Mouse (Mus musculus): ENCODE measurements around the gene Nckap5l.

Nckap5l gene

DNA sequence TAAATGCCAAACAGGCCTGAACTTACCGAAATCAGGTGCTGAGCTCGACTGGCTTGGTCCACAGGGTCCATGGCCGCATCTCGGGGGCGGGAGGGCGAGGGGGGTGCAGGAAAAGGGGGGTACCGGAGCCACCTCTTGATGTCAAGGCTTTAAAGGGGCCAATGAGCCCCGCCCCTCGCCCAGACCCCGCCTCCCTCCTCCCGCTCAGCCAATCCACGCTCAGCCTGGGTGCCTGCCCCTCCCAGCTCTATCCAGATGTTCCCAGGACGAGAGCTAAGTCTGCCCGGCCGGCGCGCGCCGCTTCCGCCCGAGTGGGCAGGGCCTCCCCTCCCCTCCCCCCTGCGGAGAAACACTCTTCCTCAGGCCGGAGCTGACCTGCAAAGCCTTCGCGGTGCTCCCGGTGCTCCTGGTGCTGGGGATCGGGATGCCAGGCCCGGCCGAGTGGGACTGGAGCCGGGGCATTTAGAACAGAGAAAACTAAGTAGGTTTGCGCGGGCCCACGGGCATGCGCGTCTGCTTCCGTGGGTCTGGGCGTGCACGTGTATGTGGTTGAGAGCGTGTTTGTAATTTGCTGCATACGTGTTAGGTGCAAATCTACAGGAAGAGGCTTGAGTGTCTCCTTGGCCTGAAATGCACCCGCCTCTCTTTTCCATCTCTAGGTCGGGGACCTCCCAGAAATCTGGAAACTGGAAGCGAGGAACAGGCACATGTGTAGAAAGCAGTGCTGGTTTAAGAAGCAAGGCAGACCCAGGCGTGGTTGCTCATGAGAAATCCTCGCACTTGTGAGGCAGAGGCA, at the start of gene Nckap5l:
Gene Nckap5l, minus strand, starts transcription at position 143 of the 796 bp plus-strand sequence.
- DNase-seq (ENCODE audit: low spot score): peak; percentile 87

DNA sequence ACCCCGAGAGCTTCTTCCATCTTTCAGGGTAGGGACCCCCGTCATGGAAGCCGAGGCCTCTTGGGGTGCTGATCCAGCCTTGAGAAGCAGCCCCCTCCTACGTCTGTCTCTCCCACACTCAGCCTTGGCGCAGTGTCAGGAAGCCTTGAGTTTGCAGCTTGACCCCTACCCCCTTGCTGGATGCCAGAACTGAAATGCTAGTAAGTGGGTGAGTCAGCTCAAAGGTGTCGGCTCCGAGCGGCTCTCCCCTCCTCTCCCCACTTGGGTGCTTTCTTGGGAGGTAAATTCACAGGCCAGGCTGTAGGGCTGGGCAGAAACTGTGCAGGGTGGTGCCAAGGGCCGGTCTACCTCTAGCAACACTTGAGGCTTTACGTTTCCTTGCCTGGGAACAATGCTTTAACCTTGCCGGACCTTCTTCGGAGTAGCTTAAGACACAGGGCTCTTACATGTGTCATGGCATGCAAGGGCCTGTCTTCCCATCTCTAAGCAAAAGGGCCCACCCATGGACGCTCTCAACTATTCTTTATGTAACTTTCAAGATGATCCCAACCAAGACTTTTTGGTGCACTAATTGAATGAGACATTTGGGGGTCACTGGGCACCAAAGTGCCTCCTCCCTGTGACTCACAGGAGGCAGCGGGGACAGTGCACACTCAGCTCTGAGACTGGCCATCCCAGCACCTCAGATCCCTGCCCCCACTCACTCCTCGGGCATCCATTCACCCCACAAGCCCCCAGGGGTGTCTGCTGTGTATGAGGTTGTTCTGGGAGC, 48.0 kb upstream of the Nckap5l start:
- no peak for DNase-seq (ENCODE audit: low spot score)

DNA sequence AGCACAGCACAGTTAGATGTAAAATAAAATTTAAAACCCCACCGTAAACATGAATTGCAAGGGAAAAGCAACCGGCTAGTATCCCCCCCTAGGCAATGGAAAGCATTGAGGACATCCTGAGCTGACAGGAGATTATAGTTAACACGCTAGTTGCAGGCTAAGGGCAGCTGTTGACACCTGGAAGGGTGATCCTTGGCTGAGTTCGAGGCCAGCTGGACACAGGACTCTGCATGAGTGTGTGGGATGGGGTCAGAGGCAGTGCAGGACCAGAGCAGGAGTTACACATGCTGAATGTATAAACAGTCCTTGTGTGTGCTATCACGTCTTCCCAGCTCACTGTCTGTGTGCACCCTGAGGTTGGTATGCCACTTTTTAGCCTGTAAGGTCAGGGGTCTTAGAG, 45.7 kb upstream of the Nckap5l start:
- DNase-seq (ENCODE audit: low spot score): no peak

DNA sequence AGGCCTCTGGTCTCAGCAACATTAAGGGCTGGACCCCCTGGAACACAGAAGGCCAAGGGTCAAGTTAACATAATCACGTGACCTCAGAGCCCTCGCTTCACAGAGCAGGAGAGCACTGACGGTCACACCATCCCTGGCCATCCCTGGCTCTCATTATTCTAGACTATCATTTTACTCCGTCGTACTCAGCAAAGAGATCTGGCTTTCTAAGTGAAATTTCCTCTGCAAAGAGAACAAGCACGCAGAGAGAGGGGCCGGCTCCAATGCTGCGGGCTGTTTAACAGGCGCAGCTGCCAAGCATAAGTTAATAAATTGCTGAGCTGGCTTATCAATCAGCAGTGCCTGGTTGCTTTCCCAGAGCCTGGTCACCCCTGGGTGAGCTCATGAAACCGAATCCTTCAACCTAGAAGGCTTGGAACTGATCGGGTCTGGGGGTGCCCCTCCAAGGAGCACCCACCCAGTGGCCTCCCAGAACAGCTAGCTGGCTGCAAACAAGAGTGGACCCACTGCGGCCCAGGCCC, 44.8 kb upstream of the Nckap5l start:
- no peak for DNase-seq (ENCODE audit: low spot score)

DNA sequence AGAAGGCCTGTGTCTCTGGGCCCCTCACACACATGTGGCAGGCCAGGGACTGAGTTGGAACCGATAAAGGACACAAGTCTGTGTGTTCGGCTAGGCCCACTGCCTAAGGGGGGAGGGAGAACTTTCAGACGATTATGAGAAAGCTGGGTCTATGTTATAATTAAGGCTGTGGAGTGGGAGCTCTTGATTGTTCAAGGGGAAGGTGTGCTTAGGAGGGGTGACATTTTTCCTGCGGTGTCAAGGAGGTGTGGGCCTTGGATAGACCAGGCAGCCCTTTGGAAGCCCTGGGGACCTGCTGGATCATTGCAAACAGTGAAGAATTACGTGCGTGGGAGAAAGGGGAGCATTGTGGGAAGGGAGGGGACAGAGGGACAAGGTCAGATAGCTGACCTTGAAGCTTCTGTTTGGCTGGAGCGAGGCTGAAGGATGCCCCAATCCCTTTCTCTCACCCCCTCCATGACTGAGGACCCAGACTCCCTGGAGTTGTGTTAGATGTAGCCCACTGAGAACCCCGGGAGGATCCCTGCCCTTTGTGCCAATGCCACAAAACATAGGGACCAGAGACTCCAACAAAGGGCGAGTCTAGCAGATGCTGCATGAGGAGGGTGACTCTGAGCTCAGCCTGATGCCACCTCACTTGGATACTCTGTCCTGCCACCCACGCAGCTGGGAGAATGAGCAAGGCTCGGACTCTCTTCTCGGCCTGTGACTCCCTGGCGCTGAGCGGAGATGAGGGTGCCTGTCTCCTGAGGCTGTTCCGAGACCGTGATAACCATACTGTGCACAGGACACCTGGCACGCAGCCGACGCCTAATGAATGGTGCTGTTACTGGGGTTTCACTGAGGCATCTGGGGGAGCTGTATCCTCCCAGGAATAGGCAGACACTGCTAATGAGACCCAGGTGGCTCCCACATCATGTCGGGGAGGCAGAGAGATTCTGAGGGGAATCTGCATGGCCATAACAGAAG, 44.0 kb upstream of the Nckap5l start:
- no peak for DNase-seq (ENCODE audit: low spot score)

DNA sequence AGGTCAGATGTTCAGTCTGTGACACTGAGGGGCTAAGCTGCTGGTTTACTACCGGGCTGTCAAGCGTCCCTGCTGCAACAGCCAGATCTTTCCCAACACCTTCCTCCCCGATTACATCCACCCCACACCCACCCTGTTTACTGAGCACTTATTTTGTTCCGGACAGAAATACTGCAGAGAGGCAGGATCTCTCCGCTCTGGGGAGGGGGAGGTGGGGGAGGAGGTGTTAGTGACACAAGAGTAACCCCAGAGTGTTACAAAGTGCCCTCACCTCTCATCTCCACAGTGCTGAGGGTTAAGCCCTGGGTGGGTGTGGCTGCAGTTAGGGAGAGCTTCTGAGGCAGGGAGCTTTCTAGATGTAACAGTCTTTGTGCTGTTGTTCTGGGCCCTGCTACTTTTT, 42.8 kb upstream of the Nckap5l start:
- no peak for DNase-seq (ENCODE audit: low spot score)

DNA sequence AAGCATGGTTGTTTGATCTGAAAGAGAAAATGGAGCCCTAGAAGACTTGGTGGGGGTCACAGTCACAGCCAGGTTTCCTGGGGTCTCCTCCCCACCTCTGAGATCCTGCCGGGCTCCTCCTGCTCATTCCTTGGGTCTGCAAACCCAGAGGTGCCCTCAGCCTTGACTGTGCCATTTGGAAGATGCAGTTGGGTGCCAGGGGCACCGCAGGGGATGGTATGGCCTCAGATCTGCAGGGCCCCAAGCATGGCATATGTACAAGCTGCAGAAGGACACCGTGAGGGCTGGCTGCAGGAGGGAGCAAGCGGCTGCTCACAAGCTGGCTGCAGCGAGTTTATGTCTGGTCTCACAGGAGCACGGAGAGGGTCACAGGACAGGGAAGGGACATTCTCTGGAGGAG, 42.2 kb upstream of the Nckap5l start:
- DNase-seq (ENCODE audit: low spot score): no peak

DNA sequence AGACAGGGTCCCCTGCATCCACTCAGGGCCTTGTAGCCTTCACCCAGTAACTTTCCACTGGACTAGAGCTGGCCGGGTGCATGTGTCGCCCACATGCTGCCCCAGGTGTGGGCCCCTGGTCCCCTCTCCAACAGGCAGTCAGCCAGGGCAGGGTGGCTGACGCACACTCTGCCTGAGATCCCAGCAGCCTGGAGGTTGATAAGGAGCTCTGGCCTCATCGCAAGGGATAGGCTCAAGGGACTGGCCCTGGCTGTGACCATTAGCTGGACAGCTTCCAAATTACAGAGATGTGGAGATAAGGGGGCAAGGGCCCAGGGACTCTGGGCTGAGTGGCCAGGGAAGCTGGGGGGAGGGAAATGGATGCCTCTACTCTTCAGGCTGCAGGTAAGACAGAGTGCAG, 41.2 kb upstream of the Nckap5l start:
- DNase-seq (ENCODE audit: low spot score): no peak

DNA sequence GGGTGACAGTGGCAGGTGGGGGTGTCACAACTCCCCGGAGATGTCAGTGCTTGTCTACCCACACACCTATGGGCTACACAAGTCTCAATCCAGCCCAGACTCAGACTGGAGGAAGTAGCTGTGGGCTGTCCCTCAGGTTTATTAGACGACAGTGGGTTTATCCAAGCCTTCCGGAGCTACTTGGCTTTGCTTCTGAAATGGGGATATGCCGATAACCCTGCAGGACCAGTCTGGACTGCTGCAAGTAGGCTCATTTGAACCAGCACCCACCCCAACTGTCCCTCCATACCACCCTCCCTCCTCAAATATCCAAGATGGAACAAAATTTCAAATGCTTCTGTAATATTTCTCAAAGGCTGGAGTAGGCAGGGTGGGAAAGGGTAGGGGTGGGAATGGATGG, 40.8 kb upstream of the Nckap5l start:
- DNase-seq (ENCODE audit: low spot score): no peak

DNA sequence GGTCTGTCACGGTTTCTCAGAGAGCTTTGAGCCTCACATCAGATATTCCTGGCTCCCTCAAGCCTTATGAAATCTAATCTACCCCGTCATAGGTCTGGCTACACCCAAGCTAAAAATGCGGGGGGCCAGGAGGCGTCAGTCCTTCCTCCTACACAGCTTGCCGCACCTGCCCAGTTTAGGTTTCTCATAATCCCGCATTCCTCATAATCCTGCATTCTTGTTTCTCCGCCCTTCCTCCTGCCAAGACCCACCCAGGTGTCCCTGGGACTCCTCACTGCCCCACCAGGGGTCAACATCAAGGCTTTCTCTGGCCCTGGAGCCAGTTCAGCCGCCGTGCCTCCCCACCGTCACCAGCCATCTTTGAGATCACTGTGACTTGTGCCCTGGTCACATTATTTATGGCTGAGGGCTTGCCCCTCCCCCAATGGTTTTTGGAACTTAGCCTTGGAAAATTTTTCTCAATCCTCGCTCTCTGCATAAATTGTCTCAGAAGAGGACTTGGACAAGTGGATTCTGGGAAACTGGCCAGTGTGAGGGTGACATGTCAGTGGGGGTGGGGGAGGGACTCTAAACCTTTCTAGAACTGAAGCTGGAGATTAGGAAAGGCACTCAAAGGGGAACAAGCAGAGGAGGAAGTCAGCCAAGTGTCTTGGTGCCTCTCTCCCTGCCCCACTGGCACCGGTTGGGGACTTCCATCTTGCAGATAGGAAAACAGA, 40.1 kb upstream of the Nckap5l start:
- peak; percentile 24 for DNase-seq (ENCODE audit: low spot score)

DNA sequence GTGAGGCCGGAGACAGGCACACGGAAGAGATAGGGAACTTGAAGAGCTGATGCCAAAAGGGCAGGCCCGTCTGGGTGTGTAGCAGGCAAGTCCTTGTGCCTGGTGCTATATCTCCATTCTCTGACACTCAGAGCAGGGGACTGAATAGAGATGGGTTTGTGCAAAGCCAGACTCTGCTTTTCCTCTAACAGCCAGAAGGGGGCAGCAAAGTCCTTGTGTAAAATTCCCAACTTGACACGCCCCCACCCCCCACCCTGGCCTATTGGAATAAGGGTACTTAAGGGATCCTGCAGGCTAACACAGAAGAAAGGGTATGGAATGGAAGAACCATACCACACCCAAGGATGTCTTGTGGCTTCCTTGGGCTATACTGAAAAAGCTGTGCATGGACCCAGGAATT, 39.5 kb upstream of the Nckap5l start:
- DNase-seq (ENCODE audit: low spot score): peak; percentile 31

DNA sequence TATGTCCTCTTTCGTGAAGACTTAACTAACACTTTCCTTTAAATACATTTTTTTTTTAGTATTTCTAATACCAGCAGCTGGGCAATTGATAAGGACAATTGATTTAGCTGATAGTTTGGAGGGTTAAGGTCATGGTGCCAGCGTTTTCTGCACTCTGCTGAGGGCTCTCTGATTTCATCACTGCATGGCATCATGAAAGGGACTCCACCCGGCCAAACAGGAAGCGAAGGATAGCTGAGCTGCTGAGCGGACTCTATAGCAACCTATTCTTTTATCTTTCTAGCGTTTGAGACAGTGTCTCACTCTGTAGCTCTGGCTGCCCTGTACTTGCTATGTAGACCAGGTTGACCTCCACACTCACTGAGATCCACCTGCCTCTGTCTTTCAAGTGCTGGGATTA, 27.2 kb upstream of the Nckap5l start:
- no peak for DNase-seq (ENCODE audit: low spot score)

DNA sequence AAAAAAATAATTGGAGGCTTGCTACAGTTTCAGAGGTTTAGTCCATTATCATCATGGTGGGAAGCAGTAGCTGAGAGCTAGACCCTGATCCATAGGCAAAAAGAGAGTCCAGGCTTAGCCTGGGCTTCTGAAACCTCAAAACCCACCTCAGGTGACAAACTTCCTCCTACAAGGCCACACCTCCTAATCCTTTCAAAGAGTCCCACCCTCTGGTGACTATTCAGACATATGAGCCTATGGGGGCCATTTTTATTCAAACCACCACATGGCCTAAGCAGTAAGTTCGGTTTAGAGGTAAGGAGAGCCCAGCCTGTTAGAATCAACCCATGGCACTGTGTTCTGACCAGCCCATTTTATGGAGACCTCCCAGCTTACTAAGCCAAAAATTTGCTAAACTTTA, 18.3 kb upstream of the Nckap5l start:
- DNase-seq (ENCODE audit: low spot score): no peak

DNA sequence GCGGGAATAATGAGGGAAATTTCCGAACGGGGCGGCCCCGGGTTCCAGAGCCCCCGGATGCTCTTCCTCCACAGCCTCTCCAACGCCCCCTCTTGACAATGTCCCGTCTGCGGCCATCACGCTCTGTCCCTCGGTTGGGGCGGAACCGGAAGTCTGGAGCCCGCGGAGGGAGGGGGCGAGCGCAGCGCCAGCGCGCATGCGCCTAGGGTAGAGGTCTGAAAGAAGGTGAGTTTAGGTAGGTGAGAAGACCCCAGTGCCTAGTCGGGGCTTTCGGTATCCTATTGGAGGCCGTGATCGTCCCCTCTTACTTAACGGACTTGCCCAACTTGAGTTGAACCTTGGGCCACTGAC, 17.0 kb upstream of the Nckap5l start, which contains the start of gene Bcdin3d:
Gene Bcdin3d, minus strand, starts transcription at position 155 of the 351 bp plus-strand sequence.
- DNase-seq (ENCODE audit: low spot score): peak; percentile 84

DNA sequence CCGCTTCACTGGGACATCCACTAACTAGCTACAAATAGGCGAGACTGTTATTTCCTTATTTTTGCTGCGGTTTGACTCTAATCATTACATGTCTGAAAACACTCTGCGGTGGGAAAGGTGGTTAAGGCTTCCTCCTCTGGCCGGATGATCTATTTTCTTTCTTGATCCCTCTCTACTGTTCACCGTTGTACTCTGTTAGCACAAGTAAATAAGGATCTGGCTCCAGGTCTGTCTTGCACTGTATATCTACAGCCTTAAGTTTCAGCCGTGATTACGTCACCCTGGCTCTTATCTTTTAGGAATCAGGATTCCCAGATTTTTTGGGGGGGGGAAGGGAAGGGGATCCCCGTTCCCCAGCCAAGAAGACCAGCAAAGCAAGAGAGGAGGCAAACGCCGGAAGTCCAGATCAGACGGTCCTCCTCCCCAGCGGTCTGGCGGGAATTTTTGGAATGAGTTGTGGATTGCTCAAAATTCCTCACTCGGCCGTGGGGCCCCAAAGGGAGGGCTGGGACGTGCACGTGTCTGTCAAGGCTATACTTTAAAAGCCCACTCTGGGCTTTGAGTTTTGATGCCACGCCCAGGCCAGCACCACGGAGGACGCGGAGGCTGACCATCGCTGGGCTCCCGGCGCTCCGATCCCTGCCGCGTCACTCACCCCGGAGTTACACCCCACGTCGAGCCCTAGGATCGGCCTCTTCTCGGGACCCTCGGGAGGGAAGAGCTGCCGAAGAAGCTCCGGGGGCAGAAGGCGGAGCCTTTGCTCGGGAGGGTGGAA, 16.4 kb upstream of the Nckap5l start:
- DNase-seq (ENCODE audit: low spot score): peak; percentile 50

DNA sequence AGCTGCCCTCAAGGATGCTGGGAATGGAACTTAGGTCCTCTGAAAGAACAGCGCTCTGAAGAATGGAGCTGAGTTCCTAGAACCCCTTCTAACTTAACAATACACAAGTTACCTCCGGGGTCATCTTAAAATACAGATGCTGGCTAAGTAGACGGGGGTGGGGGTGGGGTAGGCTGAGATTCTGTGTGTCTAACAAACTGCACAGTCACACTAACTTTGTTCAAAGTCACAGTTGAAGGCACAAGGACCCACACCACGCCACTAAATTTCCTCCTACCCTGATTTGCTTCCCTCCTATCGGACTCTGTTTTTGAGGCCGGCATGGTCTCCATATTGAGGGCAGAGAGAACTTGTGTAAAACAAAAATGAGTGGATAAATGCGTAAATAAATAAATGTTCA, 15.4 kb upstream of the Nckap5l start:
- no peak for DNase-seq (ENCODE audit: low spot score)

DNA sequence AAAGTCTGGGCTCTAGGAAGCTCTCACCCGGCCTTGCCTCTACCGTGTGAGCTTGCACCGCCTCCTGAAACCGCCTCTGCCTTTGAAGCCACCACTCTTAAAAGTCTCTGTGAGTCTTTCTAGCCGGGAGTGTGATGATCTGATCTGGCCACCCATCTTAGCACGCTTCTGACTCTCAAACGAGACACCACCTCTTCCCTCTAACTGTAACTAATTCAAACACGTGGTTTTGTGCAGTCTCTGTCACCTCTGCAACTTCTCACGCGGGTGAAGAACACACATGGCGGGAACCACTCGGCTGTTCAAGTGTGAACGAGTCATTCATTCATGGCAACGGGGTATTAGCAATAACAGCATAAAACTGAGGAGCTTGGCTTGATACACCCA, 14.1 kb upstream of the Nckap5l start:
- DNase-seq (ENCODE audit: low spot score): no peak

DNA sequence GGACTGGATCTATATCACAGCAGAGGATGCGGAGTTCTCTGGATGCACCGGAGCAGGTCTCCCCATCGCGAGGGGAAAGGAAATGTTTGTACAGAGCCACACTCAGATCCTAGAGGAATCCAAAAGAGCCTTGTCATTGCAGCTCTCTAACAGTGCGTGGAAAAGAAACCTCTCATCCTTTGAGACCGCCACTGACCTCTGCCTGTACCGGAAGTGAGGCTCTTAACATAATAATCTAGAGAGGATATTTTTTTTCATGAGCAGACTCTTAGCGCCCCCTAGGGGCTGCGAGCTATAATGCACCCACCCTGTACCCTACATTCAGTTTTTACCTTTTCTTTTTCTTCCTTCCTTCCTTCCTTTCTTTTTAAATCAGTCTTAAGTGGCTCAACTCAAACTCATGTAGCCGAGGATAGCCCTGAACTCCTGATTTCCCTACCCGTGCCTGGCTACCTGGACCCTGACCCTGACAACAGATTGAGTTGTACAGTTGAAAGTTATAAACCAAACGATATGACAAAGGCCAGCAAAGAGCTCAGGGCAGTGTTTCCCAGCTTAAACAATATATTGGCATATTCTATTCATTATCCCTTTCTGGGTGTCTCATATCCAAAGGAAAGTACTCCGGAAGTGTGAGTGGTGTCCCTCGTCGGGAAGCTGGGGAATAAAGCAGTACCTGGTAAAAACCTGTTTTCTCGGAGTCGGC, 13.6 kb upstream of the Nckap5l start:
- no peak for DNase-seq (ENCODE audit: low spot score)

DNA sequence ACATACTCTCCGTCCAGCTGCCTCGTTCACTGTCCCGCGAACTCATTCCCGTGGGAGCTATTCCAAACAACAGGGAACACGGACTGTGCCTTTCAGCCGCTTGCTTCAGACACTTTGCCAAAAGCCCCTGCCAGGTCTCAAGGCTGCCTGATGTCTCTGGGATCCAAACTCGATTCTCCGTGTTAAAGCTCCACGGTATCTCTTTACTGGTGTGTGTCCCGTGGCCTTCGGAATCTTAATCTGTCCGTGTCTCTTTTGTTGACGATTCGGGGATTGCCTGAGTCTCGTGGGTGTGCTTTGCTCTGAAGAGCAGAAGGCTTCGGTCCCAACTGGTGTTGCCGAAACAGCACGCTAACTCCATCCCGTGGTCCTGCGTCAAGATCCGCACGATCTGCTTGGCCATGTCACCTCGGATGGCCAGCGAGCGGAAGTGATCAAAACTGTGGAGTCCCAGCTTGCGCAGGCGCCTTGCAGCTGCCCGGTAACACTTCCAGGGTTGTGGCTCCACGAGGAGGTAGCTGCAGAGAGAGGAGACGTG, 12.7 kb upstream of the Nckap5l start:
- DNase-seq (ENCODE audit: low spot score): no peak

DNA sequence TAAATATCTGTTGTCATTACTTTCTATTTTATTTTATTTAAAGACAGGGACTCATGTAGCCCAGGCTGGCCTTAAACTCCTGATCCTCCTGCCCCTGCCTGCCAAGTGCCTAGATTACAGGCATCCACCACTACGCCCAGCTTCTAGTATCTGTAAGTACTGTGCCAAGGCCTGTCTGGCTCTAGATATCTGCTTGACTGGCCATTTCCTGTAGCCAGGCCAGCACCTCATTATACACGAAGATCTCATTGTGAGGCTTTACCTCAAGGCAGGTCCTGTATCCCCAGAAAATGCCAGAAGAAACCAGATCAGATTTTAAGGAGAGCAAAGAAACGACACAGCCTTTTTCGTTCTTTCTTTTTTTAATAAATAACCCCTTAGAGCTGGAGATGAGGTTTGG, 12.2 kb upstream of the Nckap5l start:
- DNase-seq (ENCODE audit: low spot score): no peak
